8 mouse cellular contexts compared by ENCODE assay signal in genomic region chr8:103272305-103273079, GRCm38 (mm10).
DNase-seq lines count a peak whose midpoint lies in the region; ATAC-seq and TF ChIP-seq lines count a peak whose summit lies in the region.

No protein-coding gene starts in this region.

- H3K9ac ChIP-seq in lung, embryonic 15.5 days, result no peak overlapping the region
- H3K9ac ChIP-seq in forebrain, embryonic 11.5 days (ENCODE audit: low read length), result no peak overlapping the region
- no peak overlapping the region for H3K9ac ChIP-seq in neural tube, embryonic 12.5 days
- H3K9ac ChIP-seq in liver, postnatal 0 days (replicated peaks), result no peak overlapping the region
- H3K9ac ChIP-seq in heart, embryonic 11.5 days (ENCODE audit: low read depth, low read length), result no peak overlapping the region

- peak; percentile 60 for ATAC-seq in lung, embryonic 15.5 days (ENCODE audit: borderline replicate concordance, extremely low read depth, low FRiP score, low TSS enrichment)
- peak; percentile 80 for ATAC-seq in forebrain, embryonic 11.5 days (replicated peaks; ENCODE audit: low FRiP score)
- ATAC-seq in neural tube, embryonic 12.5 days (ENCODE audit: low FRiP score, low read depth), result peak; percentile 52; the same call in 1 of the 2 replicates
- ATAC-seq in liver, postnatal 0 days, result no peak
- no peak for ATAC-seq in heart, embryonic 11.5 days (replicated peaks; ENCODE audit: insufficient number of reproducible peaks, low FRiP score, low TSS enrichment)

- H3K4me3 ChIP-seq in lung, embryonic 15.5 days, result no peak overlapping the region
- H3K4me3 ChIP-seq in forebrain, embryonic 11.5 days (ENCODE audit: low read depth, low read length), result no peak overlapping the region
- no peak overlapping the region for H3K4me3 ChIP-seq in neural tube, embryonic 12.5 days
- H3K4me3 ChIP-seq in liver, postnatal 0 days (ENCODE audit: low read depth, low read length), result no peak overlapping the region
- H3K4me3 ChIP-seq in heart, embryonic 11.5 days (ENCODE audit: low read depth, low read length), result no peak overlapping the region

- no peaks in the 10 kb centered on the region for H3K36me3 ChIP-seq in lung, embryonic 15.5 days
- no peaks in the 10 kb centered on the region for H3K36me3 ChIP-seq in forebrain, embryonic 11.5 days (ENCODE audit: control insufficient read depth, insufficient read depth, low read length)
- H3K36me3 ChIP-seq in neural tube, embryonic 12.5 days, result no peaks in the 10 kb centered on the region
- no peaks in the 10 kb centered on the region for H3K36me3 ChIP-seq in liver, postnatal 0 days (replicated peaks; ENCODE audit: insufficient read depth, low read length)
- no peaks in the 10 kb centered on the region for H3K36me3 ChIP-seq in heart, embryonic 11.5 days (ENCODE audit: control insufficient read depth, insufficient read depth, low read length)

- TF ChIP-seq CTCF in liver, postnatal 0 days (IDR thresholded peaks at IDR 0.05; ENCODE audit: low read depth), result no peak

- H3K27ac ChIP-seq in lung, embryonic 15.5 days, result peak overlapping the region; percentile 86
- peak overlapping the region; percentile 51; the same call in 1 of the 2 replicates for H3K27ac ChIP-seq in forebrain, embryonic 11.5 days (ENCODE audit: low read depth, low read length)
- no peak overlapping the region for H3K27ac ChIP-seq in neural tube, embryonic 12.5 days
- no peak overlapping the region for H3K27ac ChIP-seq in liver, postnatal 0 days (ENCODE audit: low read depth)
- H3K27ac ChIP-seq in heart, embryonic 11.5 days (ENCODE audit: low read depth, low read length), result no peak overlapping the region

- DNase-seq in lung, postnatal 25 days (ENCODE audit: low spot score), result no peak
- peak; percentile 53 for DNase-seq in forebrain, embryonic 11.5 days (ENCODE audit: low spot score)
- DNase-seq in left cerebral cortex, adult 9 months (ENCODE audit: low spot score in 2 of 2), result peak; percentile 3 to 11
- no peak for DNase-seq in adrenal gland, postnatal 4 days (ENCODE audit: low spot score in 2 of 2)
- DNase-seq in liver, postnatal 0 days, result no peak

- H3K4me2 ChIP-seq in lung, embryonic 15.5 days, result no peak overlapping the region
- H3K4me2 ChIP-seq in forebrain, embryonic 11.5 days (ENCODE audit: low read depth, low read length, severe bottlenecking), result no peak overlapping the region
- 0 out of 2 replicates have a peak overlapping the region, but pooled peaks have one; percentile 9 for H3K4me2 ChIP-seq in neural tube, embryonic 12.5 days (replicated peaks)
- no peak overlapping the region for H3K4me2 ChIP-seq in liver, postnatal 0 days (ENCODE audit: low read depth, low read length)
- H3K4me2 ChIP-seq in heart, embryonic 11.5 days, result no peak overlapping the region

- TF ChIP-seq EP300 in liver, postnatal 0 days (IDR thresholded peaks at IDR 0.05; ENCODE audit: low read depth), result no peak

- H3K4me1 ChIP-seq in lung, embryonic 15.5 days, result peaks cover 12% of the 10 kb centered on the region; the same call in 1 of the 2 replicates
- H3K4me1 ChIP-seq in forebrain, embryonic 11.5 days (replicated peaks; ENCODE audit: control insufficient read depth, insufficient read depth, low read length), result 0 out of 2 replicates have a peak, but pooled peaks cover 8% of the 10 kb centered on the region
- peaks cover 14% of the 10 kb centered on the region; the same call in 1 of the 2 replicates for H3K4me1 ChIP-seq in neural tube, embryonic 12.5 days
- no peaks in the 10 kb centered on the region for H3K4me1 ChIP-seq in liver, postnatal 0 days (ENCODE audit: insufficient read depth)
- no peaks in the 10 kb centered on the region for H3K4me1 ChIP-seq in heart, embryonic 11.5 days (ENCODE audit: control insufficient read depth, insufficient read depth, low read length)

- no peaks in the 10 kb centered on the region for H3K9me3 ChIP-seq in lung, embryonic 15.5 days
- no peaks in the 10 kb centered on the region for H3K9me3 ChIP-seq in forebrain, embryonic 11.5 days (ENCODE audit: control insufficient read depth, low read length)
- H3K9me3 ChIP-seq in neural tube, embryonic 12.5 days, result no peaks in the 10 kb centered on the region
- H3K9me3 ChIP-seq in liver, postnatal 0 days (ENCODE audit: low read length), result no peaks in the 10 kb centered on the region
- no peaks in the 10 kb centered on the region for H3K9me3 ChIP-seq in heart, embryonic 11.5 days (replicated peaks; ENCODE audit: control insufficient read depth, low read length)

- 24% methylated on average over 5 of the region's 5 CpGs for WGBS in lung, embryonic 15.5 days
- WGBS in forebrain, embryonic 11.5 days, result 4% methylated on average over 5 of the region's 5 CpGs
- WGBS in neural tube, embryonic 12.5 days, result 7% methylated on average over 5 of the region's 5 CpGs
- WGBS in liver, postnatal 0 days (ENCODE audit: insufficient replicate concordance), result 30% methylated on average over 5 of the region's 5 CpGs
- 27% methylated on average over 5 of the region's 5 CpGs for WGBS in heart, embryonic 11.5 days (ENCODE audit: insufficient replicate concordance)

- no peaks in the 10 kb centered on the region for H3K27me3 ChIP-seq in lung, embryonic 15.5 days
- no peaks in the 10 kb centered on the region for H3K27me3 ChIP-seq in forebrain, embryonic 11.5 days (ENCODE audit: control insufficient read depth, insufficient read depth, low read length)
- no peaks in the 10 kb centered on the region for H3K27me3 ChIP-seq in neural tube, embryonic 12.5 days (replicated peaks)
- H3K27me3 ChIP-seq in liver, postnatal 0 days (ENCODE audit: insufficient read depth, low read length), result no peaks in the 10 kb centered on the region
- no peaks in the 10 kb centered on the region for H3K27me3 ChIP-seq in heart, embryonic 11.5 days (ENCODE audit: control insufficient read depth, insufficient read depth, low read length)

Comparison
In these comparisons a context has a peak if more than half of its experiments do, and no peak if none do; other contexts are left out.
1. ATAC-seq: peak in lung, embryonic 15.5 days (single experiment), forebrain, embryonic 11.5 days (single experiment) and neural tube, embryonic 12.5 days (single experiment); none in liver, postnatal 0 days (single experiment) and heart, embryonic 11.5 days (single experiment).
2. H3K27ac ChIP-seq: peak in lung, embryonic 15.5 days (single experiment) and forebrain, embryonic 11.5 days (single experiment); none in neural tube, embryonic 12.5 days (single experiment), liver, postnatal 0 days (single experiment) and heart, embryonic 11.5 days (single experiment).
3. DNase-seq: peak in forebrain, embryonic 11.5 days (single experiment) and left cerebral cortex, adult 9 months (2 of 2); none in lung, postnatal 25 days (single experiment), adrenal gland, postnatal 4 days (0 of 2) and liver, postnatal 0 days (single experiment).